Mouse (Mus musculus): Measurements from ENCODE around the gene Samd13. TPM values are rescaled to one million over a fixed set of nuclear protein-coding genes. Genes with fewer than 3 reads are reported as not detected.

The Samd13 gene
- total RNA-seq (2021), result 1 to 10 TPM; 1.3 to 1.8 TPM

DNA sequence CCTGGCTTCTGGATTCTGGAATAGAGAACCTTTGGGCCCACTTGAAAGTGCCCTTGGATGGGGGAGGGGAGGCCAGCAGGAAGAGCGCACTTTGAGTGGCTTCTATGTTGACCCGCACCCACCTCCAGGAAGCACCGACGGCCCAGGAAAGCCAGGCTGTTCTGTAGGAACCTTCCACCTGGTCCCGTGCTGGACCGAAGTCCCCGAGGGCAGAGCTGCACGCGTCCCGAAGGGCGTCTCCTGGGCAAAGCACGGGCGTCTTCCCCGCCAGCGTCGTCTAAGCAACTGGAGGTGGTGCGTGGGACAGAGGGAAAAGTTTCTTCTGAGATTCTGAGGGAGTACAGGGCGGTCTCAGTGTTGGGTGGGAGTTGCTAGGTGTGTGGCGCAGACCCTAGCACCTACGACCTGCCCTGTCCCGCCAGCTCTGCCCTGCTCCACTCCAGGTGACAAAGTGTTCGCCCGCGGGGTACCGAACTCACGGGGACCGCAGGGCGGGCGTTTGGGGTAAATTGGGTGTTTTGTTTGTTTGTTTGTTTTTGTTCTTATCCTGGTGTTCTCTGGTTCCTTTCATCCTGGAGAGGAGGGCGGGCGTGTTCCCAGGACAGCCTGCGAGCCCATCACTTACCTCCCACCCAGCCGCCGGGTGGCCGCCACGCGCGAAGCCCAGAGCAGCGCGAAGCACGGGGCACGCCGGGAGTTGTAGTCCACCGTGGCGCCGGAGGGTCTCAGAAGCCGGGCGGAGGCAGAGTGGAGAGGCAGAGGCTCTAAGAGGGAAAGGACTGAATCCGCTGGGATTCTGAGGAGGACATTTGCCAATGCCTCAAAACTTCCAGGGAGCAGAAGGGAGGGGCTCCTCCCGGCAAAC, at the start of gene Samd13:
Samd13 (minus strand) TSS at position 782 of the 865 bp plus-strand sequence.
- peak; percentile 82 for DNase-seq

- DNase-seq, result no peak
These were observed 46.1 kb upstream of the Samd13 start for GRCm38 (mm10) chr3:146731499-146731898.

DNA sequence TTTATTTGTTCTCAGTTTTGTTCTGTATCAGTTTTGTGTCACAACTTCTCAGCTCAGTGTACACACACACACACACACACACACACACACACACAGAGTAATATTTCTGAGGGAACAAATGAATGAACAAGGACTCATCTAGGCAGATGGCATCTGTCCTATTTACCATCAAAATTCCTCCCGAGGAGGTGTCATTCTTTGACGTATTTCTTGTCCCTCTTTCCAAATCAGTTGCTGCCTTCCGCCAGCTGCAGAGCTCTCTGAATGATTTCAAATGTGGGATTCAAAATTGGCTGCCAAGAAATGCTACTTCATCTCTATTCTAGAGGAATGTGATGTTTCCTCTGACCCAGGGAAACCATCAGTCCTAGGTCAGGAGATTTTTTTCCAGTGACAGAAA, 37.6 kb upstream of the Samd13 start:
- no peak for DNase-seq

GRCm38 (mm10) chr3:146719696-146720095, 34.3 kb upstream of the Samd13 start:
- DNase-seq, result no peak

DNA sequence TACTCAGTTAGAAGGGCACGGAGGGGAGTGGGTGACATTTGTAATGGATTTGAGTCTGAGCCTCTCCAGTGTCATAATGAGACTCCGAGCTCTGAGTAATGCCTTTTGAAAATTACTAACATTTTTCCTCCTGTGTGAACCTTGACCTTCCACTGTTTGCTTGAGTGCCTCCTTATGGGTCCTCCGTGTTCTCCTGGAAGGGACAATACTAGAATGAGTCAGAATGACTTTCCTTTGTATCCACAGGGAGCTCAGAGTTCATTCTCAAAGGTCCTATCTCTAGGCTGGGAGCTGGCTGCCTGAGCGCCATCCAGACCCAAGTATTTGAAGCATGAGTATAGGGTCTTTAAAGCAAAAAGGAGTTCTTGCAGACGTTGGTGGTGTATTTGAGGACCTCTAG, 32.9 kb upstream of the Samd13 start:
- DNase-seq, result no peak

- no peak for DNase-seq
These were observed 26.9 kb upstream of the Samd13 start for GRCm38 (mm10) chr3:146712305-146712704.

- no peak for DNase-seq
These were observed 26.2 kb upstream of the Samd13 start for GRCm38 (mm10) chr3:146711559-146711958.

DNA sequence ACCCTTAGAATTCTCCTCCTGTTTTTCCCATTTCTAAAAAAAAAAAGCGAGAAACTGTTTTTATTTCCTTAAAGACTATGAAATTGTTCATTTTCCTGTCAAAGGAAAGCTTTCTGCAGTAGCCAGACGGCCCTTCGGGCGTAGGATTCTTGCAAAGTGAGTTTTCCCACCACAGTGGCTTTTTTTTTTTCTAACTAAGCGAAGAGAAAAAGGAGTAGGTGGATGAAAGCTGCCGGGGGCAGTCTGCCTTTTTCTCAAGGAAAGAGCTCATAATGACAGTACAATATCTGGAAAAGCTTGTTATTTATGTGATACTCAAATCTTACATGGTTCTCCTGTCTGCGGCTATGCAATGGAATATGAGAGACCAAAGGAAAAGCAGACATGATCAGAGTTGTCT, 25.7 kb upstream of the Samd13 start:
- no peak for DNase-seq

DNA sequence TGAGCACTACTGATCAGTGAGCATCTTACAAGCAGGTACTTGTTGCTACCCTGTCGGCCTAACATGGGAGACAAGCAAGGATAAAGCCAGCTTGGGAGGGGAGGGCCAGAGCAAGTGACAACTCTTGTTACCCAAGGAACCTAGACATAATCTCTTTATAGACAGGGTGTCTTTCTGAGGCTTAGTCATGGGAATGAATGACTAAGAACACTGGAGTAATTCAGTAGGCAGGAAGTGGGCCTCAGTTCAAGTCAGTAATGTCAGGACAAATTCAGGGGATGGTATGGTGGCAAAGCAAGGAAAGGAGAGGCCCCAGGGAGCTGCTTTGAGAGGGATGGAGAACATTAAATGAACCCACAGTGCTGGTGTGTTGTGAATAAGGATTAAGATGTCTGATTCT, 23.7 kb upstream of the Samd13 start:
- no peak for DNase-seq

GRCm38 (mm10) chr3:146708381-146708780, 23.0 kb upstream of the Samd13 start:
- DNase-seq, result no peak

DNA sequence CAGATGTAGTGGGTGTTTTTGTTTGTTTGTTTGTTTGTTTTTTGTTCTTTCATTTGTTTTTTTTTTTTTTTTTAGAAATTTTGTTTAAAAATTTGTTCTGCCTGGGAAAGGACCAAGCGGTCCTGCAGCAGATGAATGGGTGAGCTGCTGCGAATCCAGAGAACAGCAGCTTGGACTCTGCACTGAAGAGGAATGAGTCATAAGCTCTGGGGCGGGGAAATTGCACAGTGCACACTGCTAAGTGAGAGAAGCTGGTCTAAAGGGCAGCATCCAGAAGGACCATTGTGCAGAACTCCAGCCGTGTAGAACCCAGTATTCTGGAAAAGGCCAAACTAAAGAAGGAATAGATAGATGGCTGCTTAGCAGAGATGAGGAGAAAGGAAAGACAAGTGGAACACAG, 18.7 kb upstream of the Samd13 start:
- DNase-seq, result no peak

DNA sequence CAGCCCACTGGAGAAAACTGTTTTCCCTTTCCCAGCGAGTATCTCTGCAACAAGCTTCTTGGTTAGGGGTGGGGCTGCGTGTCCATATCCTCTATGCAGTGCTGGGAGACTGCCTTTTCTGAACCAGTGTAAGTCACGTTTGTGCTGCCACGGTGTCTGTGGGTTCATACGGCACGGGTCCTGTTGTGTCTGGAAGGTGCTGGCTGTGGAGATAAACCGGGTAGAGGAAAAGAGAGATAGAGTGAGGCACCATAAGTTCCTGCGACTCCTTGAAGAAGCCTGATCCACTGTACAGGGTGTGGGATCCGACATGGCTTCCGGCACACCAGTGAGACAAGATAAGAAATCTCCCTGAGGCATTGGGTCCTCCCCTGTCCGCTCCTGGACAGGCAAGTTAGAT, 14.7 kb upstream of the Samd13 start:
- no peak for DNase-seq

DNA sequence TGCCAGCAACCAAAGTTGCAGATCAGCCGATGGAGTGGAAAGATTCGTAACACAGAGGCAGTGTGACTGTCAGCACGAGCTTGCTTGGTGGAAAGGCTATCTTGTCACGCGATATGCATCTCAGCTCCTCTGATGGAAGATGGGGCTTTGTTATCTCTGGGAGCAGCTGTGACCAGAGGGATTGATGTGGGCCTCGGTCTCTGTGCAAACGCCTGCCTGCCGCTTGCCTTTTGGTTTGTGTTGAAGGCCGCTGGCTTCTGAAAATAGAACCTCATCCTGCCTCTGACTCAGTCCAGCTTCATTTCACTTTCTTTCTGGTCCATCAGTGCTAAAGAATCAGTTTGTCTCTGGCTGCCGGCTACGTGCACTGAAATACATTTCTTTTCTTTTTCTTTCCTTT, 13.6 kb upstream of the Samd13 start:
- DNase-seq, result no peak

- no peak for DNase-seq
These were observed 7.2 kb upstream of the Samd13 start for GRCm38 (mm10) chr3:146692547-146692946.

DNA sequence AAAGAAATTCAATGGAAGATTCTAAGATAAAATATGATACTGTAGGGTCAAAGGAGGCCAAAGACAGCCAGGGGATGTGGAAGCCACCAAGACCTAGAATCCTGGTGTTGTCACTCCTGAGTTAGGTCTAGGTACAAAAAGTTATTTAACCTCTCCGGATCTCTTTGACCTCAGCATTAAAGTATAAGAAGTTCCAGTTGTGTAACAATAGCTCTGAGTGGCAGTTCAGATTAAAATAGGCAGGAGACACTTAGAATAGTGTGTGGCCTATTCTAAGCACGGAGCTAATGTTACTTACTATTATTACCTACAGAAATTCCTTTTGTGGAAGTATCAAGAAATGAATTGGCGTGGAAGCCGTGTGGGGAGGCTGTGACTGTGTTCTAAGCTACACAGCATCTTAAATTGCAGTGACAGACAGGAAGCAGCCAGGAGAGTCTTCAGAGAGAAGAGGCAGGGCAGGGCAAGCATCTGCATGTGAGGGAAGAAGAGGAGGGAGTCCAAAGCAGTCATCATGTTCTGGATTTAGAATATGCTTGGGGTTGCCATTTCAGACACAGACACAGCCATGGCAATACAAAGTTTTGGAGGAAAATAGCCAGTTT, 1.8 kb upstream of the Samd13 start:
- DNase-seq, result no peak

DNA sequence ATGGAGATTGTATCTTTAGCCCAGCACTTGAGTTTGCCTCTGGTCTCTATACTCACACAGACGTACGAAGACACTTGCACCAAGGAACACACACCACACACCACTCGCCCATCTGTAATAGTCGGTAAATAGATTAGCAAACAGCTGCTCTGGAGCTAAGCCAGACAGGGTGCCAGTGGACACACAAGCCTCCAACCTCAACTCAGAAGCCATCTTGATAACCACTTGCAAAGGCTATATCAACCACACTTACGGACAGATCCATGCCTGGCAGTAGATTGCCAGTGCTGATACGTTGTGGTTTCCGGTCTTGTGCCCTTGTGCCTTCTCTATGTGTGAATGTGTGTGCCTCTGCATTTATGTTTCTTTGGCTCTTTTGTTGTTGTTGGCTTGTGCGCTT, 1.0 kb upstream of the Samd13 start:
- no peak for DNase-seq

GRCm38 (mm10) chr3:146683095-146683494, 2.3 kb downstream of the Samd13 start:
- no peak for DNase-seq

DNA sequence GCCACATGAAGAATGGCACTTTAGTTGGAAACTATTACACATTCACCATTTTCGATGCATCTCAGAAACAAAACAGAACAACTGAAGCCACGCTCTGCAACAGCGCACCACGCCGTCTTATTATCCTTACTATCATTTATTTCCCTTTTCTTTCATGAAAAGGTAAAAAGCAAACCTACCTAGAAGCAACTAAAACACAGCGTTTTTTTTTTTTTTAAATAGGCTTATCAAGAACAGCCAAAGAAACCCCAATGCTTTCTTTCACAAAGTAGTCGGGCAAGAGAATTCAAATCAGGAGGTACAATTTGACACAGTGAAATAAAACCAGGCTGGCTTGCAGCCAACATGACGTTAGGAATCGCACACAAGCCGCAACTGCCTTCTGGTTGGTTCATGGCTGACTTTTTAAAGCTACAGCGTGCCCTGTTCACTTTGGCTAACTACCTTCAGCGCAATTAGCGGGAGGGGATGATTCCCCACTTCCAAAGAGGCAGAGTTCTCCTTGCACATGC, 3.2 kb downstream of the Samd13 start:
- DNase-seq, result peak; percentile 76

- DNase-seq, result no peak
These were observed 3.7 kb downstream of the Samd13 start for GRCm38 (mm10) chr3:146681696-146682095.

- DNase-seq, result no peak
These were observed 4.8 kb downstream of the Samd13 start for GRCm38 (mm10) chr3:146680625-146681024.

DNA sequence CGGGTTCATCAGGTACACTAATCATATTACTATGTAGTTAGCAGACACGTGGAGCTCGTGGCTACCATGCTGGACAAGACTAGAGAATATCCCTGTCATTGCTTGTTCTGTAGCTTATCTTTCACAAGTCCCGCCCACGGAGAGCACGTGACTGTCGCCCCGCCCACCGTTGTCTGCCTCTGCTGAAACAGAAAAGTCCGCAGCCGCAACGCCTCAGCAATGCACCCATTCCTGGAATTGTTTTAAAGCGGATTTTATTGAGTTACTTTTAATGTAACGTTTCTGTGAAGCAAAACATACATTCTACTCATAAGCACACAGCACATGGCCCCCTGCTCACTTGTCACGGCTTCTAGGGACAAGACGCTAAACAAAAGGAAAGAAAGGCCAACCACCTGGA, 5.7 kb downstream of the Samd13 start:
- DNase-seq, result no peak

DNA sequence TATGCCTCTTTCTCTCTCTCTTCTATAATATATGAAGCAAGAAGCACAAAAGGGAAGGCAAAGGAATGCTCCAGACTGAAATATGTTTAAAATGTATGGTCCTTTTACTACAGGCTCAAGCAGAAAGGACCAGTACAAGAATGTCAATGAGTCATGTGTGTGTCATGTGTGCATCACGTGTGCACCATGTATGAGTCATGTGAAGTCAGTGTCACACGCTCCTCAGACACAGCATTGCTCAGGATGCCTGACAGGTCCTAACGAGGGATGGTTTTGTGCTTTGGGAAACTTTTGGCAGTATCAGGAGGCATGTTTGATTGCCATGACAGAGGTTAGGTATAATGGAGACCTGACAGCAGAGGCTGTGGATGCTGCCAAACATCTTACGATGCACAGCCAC, 9.2 kb downstream of the Samd13 start:
- no peak for DNase-seq

GRCm38 (mm10) chr3:146675101-146675500, 10.3 kb downstream of the Samd13 start:
- DNase-seq, result no peak

DNA sequence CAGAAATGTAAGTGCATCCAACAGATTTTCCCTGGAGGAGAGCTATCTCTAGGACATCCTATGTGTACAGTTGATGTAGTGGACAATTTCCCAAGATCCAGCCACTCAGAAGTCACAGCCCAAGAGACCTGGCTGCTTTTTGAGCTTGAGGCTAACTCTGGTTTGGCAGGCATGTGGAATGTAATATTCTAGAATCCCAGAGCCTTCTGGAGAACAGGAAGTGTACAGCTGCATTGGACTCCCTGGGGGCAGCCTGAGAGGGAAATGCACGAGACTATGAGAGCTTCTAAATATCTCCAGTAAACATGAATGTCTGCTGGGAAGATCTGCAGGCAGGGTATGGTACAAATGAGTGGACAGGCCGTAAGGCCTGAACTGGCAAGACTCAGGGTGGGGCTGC, 14.3 kb downstream of the Samd13 start:
- DNase-seq, result peak; percentile 46

Measured in heart, postnatal 4 days (tissue).